Mouse (Mus musculus) urinary bladder, postnatal 4 days (tissue): ENCODE measurements around the gene Atp5s.

ENCODE experiments used
- DNase-seq, 2 experiments: peaks; one replicate each; pipeline ENCODE4 v3.0.0; 2021 to 2022; ENCODE audit warnings: low spot score in 2 of 2

Gene Atp5s

DNA sequence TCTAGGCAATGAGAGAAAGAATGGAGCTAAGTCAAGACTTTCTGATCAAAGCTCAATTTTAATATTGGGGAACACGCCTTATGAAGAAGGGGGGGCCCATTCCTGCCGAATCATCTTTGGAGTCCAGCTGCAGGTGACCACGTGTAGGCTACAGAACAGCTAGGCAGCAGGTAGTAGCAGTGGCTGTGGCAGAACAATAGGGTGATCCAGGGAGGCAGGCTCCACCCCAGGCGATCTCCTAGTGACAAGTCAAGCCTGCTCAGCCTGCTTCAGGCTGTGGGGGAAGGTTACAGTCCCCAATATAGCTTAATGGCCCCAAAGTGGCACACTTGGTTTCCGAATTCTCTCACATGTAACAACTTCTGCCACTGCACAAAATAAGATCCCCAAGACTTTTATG is 7.5 kb downstream of the Atp5s start:
- DNase-seq, result no peak

DNA sequence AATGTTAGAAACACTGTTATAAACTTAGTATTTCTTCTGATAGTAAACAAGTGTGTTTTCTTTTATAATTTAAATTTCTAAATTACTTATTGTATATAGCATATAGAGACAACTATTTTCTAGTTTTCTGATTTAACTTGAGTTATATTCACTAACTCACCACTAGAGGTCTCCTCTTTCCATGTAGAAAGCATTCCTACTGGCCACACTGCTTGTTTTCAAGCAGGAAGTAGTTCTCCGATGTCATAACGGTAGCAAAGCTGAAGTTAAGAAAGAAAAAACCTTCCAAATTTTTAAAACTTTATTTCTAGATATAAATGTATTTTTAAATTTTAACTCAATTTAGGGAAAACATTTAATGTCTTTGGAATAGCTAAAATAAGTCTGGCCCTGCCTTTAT is 8.8 kb downstream of the Atp5s start:
- DNase-seq, result no peak

DNA sequence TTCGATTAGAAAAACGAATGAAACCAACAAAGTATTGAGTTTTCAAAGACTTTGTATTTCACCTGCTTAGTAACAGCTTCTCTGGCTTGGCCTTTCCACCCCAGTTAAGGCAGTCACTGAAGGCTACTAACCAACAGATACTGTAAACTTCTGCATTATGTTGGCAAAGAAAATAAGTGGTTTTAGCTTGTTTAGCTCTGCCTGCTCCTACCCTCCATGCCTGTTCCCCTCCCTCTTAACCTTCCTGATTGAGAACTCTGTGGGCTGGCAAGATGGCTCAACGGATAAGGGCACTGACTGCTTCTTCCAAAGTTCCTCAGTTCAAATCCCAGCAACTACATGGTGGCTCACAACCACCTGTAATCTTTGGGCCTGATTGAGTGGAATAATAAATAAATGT is 9.2 kb downstream of the Atp5s start:
- no peak for DNase-seq

DNA sequence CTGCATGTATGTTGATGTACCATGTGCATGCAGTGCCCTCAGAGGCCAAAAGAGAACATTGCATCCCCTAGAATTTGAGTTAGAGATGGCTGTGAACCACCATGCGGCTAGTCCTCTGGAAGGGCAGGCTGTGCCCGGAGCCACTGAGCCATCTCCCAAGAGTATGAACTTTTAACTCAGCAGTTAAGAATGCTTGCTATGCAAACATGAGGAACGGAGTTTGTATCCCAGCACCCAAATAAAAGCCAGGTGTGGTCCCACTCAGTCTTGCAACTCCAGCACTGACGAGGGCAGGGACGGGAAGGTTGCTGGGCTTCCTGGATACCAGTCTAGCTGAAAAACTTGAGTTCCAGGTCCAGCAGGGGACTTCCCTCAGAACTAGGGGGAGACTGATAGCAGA is 17.2 kb downstream of the Atp5s start:
- peak in 1 of 2 experiments; percentile 33 for DNase-seq

DNA sequence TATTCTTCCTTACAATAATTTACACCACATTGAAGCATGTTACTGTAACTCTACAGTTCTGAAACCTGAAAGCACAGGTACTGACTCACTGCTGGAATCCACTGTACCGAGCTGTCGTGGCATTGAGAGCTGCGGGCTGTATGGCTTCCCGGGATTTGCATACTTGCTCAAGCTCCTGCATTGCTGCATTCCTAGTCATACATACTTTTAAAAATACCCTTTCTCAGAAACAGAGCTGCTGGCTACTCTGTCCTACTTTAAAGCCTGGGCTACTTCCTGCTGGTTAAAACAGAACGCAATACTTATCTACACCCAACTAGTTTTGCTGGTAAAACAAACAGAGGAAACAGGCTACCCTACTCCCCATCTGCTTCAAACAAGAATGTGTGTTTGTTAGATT is 19.4 kb downstream of the Atp5s start:
- no peak for DNase-seq

DNA sequence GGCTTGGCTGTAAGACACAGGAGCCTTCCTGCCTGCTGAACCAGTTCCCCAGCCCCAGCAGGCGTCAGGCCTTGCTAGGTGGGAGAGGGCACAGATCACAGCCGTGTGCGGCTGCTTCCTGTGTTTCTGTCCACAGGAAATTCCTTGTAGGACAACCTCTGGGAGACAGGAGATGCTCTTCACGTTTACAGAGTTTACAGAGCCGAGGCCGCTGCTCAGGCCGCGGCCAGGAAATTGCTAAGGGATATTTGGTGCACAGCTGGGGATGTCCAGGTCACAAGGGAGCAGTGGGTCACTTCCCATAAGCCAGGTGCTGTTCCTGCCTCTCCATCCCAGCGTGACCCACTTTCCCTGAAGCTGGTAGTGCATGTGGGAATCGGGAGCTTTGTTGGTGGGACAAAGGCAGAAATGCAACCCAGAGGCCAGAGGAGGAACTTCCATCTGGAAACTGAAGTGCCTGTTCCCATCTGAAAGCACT is 27.2 kb downstream of the Atp5s start:
- no peak for DNase-seq

DNA sequence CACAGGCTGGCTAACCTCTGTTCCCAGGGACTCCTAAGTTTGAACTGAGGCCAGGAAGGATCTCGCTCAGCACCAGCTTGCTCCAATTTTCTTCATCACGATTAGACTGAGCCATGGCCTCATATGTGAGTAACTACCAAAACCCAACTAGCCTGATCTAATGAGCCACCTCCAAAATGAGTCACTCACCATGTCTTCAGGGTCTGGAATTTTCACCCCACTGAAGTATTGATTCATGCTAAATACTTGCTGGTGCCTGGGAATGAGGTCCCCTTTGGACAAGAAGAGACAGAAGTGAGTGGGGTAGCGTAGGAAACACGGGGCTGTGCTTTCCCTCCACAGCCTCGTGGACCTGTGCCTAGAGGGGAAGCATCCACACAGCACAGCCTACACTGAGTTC is 29.2 kb downstream of the Atp5s start:
- DNase-seq, result no peak

DNA sequence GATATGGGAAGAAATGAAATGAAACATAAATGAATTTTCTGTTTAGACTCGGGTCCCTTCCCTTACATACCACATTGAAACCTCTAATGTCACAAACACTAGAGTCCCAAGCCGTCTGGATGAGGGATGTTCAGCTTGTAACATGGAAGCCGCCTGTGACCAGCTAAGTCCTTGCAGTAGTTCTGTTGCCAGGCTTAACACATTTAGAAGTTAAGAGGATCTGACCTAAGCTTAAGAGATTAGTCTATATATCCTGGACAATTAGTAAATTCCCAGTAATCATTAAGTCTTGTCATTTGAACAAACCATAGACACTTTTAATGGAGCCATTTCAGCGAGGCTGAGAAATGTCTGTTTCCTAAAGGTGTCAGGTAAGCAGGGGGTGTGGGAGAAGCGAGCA is 31.3 kb downstream of the Atp5s start:
- DNase-seq, result no peak

DNA sequence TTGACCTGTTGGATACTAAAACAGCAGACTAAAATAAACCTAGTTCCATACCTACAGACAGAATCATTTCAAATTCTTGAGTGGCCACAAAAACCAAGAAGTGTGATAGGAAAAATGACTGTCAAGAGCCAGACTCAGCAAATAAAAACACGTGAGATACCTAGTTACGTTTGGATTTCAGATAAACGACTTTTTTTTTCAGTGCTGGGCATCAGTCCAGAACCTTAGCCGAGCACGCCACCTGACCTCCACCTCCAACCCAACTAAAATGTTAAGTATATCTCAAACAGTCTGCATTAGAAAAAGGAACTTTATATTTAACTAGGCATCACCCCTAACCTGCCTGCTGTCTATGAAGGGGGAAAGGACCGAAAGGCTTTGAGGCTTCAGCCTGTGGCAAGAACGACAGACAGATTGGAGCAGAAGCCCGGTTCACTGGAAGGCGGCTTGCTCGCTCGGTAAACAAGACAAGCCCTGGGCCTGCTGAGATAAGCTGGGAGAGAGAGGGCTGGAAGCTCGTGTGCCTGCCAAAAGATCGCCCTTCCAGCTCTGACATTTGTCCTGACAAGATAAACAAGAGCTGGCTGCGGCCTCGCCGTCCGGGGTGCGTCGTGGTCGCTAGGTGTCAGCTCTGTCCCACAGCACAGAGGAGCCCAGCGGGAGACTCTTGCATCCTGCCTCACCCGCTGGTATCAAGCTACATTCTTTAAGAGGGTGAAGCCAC is 32.8 kb downstream of the Atp5s start:
- peak; percentile 71 to 75 for DNase-seq

DNA sequence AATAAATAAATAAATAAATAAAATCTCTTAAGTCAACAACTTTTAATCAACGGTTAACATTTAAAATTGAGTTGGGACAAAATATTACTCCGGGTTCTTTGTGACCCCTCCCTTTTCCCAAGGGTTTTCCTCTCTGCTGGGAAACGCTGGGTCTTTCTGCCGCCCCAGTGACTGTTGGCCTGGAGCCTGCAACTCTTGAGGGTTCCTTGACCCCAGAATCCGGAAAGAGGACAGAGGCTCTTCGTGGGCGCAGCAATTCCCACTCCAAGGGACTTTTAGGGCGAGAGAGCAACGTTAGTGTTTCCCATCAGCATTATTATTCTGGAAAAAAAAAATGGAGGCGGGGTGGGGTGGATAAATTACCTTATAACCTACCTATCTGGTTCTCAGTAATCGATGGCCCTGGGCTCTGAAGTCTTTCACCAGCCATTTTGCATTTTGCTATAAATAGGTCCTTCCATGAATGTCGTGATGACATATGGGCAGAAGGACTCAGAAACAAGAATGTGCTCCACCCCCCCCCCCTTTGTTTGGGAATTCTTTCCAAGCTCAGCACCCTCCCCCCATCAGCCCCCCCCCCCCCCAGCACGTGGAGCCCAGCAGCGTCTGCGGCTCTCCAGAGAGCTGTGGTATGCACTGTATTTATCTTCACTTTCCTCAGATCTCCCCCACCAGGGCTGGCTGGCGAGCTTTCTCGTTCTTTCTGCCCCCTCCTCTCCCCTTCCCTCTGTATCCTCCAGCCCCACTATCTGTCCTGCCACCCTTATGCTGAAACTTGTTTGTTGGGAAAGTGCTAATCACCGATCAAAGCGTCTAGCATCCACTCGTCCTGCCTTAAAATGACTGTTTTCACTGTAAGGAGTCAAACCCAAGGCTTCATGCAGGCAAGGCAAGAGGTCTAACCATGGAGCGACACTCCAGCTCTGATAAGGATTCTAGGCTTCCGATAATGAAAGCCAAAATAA is 33.8 kb downstream of the Atp5s start:
- DNase-seq, result no peak

DNA sequence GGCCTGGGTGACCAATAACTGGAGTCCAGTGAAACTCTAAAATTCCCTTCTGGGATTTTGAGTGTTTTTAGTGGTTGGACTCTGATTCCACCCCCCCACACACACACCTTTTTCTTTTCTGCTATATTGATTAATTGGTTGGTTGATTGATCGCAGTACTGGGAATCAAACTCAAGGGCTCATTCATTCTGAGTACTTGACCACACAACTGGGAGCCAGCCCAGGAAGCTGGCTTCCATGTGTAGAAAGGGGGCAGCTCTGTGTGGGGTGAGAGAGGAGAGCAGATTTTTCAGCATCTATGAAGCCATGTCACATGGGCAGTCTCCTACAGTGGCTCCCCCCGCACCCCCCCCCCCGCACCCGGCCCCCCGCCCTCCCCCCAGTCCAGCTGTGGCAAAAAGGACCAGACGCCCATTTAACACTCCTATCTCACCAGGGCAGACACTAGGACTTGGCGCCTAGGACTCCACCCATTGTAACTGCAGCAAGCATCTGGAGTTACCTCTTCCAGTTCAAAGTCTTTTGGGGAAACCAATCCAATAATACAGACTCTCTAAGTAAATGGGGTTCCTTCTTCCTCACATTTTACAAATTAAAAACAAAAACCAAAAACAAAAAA is 34.6 kb downstream of the Atp5s start:
- DNase-seq, result no peak

DNA sequence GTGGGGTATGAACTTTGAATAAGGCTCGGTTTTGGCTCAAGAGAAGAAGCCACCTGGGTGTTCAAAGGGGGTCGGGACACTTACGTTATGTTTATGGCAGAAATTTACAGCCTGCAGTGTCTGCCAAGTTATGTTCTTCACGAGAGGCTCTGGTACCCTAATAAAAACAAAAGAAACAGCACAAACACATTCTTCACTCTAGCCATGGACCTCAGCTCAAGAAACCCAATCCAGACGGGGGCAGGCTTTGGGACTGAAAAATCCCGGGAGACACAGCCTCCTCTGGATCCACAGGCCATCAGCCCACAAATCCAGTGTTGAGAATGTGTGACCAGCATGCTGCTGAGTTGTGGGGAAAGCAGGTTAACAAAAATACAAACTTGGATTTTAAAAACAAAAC is 35.3 kb downstream of the Atp5s start:
- no peak for DNase-seq

DNA sequence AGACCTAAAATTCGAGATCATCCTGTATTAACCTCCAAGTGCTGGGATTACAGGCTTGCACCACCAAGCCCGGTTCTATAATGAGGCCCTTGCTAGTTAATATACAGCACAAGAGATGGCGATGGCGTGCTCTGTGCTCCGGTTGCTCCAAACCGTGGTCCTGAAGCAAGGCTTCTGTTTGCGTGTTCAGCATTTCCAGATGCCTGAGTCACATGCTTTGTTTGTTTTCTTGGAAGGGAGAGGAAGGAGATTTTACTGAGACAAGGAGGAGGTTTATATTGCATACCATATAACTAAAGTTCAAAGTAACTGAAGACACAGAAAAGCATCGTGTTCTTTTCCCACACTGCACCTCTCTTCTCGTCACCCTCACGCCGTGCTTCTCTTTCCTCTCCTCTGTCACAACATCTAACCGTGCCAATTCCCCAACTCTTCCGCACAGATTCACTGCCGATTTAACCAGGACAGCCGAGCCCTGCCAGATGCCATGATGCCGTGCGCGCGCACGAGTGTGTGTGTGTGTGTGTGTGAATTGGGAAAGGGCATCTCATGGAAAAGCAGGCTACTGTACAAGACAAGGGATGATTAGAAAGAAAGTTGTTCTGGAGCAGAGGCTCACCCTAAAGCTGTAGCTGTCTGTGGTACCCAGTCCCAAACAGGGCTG is 36.1 kb downstream of the Atp5s start:
- no peak for DNase-seq

DNA sequence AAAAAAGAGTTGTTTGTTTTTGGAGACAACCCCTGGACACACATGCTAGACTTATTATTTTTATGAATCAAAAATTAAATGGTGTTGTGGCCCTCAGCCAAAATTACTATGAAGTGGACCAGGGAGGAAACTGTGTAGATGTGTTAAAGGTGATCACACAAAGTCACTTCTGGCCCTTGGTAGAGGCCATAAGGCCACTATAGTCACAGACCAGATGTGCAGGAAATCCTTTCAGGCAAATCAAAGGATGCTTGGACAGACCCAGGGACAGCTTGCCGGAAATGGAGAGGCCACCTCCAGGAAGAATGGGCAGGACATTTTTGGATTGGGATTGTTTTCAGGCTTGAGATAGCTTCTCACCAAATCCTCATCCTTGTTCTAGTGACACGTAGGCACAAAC is 36.9 kb downstream of the Atp5s start:
- no peak for DNase-seq

DNA sequence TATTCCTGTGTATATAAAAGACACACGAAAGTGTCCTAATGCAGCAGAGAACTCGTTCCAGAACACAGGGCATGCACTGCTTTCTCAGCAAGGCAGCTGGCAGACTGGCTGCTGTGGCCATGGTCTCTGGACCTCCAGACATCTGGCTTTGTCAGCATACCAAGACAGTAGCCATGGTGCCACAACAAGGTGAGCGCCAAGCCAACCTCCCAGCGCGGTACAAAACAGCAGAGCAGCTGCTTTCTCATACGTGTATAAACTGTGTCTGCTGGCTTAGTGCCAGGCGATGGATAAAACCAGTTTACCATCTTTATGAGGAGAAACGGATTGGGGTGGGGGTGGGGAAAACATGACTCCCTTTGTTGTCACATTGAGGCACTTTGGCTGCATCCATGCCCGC is 40.8 kb downstream of the Atp5s start:
- DNase-seq, result no peak

DNA sequence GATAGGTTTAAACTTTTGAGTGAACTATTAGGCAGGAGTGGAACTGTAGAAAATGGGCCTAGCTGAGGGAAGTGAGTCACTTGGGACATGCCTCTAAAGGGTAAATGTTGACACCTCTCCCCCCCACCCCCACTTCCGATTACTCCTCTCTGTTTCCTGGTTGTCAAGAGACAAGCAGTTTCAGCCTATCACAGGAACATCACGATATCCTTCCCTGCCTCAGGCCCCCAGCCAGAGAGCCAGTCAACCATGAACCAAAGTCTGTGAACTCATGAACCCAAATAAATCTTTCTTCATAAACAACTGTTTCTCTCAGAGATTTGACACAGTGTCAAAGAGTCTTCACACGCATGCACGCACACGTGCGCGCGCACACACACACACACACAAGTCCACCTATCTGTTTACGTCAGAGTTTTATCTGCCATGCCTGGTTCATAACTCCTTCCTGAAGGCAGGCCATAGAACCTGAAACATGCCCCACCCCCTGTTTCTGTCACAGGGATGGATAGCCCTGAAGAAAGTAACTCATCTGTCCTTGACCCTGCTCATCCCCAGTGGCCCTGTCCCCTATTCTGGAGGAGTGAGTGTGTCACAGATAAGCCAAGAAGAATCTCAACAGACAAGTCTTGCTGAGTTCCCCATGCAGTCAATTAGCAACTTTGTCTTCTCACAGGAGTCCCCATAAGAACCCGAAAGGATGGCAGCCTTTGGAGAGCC is 41.6 kb downstream of the Atp5s start:
- DNase-seq, result no peak

DNA sequence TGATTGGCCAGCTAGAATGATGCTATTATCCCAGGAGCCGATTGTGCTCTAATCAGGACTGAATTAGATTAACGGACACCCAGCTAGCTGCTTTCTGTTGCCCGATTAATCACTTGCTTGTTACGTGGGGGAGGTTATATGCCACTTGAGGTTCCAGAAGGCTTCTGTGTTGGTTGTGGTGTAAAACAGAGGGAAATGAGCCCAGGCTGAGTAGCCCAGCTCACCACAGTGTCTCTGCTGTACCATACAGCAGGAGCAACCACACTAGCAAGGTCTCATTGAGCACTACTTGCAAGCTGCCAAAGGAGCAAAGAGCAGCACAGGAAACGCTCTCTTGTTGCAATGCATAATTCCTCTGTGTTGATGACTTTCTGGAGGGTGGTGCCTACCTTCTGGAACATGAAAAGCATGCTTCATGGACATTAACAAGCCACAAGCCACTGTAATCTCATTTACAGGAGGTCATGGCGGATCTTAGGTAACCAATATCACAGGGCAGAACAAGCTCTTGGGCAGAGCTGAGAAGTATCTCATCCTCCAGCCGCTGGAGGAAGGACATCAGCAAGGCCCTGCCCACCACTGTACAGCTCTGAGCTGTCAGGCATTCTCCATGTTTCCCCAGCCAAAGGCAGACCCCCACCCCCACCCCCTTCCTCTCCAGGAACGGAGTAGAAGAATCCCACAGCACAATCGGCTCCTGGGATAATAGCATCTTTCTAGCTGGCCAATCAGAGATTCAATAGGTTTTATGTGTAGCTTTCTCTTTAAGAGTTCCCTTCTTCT is 42.9 kb downstream of the Atp5s start:
- no peak for DNase-seq

DNA sequence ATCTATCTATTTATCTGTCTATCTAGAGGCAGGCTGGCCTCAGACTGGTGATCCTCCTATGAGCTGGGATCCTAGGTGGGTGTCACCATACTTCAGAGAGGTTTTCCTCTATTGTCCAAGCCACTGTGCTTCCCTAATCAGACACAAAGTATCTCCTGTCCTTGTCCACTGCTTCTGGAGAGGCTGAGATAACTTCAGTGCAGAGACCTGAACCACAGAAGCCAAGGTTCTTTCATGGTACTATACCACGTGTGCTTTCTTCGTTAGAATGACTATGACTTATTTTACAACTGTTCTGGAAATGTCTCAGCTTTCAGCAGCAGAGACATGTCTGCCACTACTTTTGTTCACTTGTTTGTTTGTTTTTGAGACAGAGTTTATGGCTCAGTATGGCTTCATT is 44.1 kb downstream of the Atp5s start:
- DNase-seq, result no peak

DNA sequence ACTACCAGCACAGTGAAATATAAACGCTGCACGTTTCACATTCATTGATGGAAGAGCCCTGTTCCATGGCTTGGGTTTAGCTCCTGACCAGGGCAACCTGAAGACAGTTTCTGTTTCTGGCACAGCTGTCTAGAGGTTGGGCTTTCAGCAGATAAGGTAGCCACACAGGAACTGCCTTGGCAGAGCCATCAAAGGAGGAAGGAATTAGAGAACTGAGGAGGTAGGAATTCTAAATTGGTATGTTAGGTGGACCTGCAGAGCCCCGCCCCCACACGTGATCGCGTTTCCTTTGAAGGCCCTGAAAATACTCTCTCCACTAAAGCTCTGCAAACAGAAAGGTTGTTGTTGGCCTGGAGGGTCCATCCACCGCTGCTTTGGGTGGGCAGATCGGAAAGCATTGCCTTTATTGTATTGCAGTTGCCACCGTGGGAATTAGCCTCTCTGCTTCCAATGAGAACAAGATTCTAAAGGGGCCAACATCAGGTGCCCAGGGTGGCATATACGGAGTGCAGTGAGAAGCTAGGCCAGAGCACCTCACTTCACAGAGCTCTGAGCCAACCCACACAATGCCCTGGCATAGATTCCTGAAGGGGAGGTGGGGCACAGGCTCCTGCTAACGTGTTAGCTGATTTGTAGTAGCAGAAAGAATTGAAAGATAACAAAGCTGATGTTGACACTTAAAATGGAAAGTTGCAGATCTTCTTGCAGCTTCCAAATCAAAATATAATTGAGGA is 52.0 kb downstream of the Atp5s start:
- DNase-seq, result no peak

DNA sequence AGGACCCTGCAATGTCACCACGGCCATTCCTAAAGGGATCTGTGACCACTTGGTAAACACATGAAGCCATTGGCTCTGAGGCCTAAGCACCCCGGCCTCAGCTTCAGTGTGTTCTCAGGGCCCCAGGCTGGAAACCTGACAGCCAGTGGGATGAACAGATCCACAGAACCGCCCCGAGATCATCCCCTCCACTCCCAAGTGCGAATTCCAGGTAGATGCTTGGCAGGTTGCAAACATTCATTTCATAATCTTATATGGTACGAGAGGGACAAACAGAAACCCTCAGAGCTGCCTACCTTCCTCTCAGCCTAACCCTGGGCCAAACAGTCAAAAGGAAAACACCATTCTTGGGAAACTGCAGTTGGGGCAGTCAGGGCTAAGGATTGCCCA is 52.6 kb downstream of the Atp5s start:
- DNase-seq, result no peak
